In genomic region chr6:35864218-35864617, GRCm38 (mm10) we compare ENCODE assay signal across 21 mouse cellular contexts.
"Had no signal": no experiment of that assay in that cellular context is flagged by ENCODE, and none has a peak within 500 bp of the region (broad histone marks: within the 10 kb centered on the region; RNA-seq: fewer than 3 reads in every experiment).

No protein-coding gene starts in this region.

- H3K9me3 ChIP-seq: heart, embryonic 10.5 days; heart, embryonic 12.5 days; hindbrain, embryonic 13.5 days; hindbrain, embryonic 15.5 days; limb, embryonic 10.5 days; limb, embryonic 12.5 days; liver, embryonic 13.5 days had no signal

- H3K4me1 ChIP-seq: heart, embryonic 10.5 days; heart, embryonic 12.5 days; hindbrain, embryonic 15.5 days; limb, embryonic 10.5 days; limb, embryonic 12.5 days; liver, embryonic 13.5 days had no signal

- H3K4me3 ChIP-seq: heart, embryonic 10.5 days; heart, embryonic 12.5 days; hindbrain, embryonic 13.5 days; hindbrain, embryonic 15.5 days; layer of hippocampus, adult 2 months; left cerebral cortex, adult 2 months; limb, embryonic 10.5 days; limb, embryonic 12.5 days; liver, embryonic 13.5 days had no signal

- H3K9ac ChIP-seq: heart, embryonic 12.5 days; hindbrain, embryonic 13.5 days; hindbrain, embryonic 15.5 days; limb, embryonic 12.5 days; liver, embryonic 13.5 days had no signal

- H3K27me3 ChIP-seq: heart, embryonic 12.5 days; hindbrain, embryonic 13.5 days; hindbrain, embryonic 15.5 days; limb, embryonic 12.5 days; liver, embryonic 13.5 days had no signal

- H3K4me2 ChIP-seq: heart, embryonic 12.5 days; hindbrain, embryonic 13.5 days; hindbrain, embryonic 15.5 days; limb, embryonic 12.5 days; liver, embryonic 11.5 days; liver, embryonic 13.5 days had no signal

- H3K36me3 ChIP-seq: heart, embryonic 10.5 days; heart, embryonic 12.5 days; hindbrain, embryonic 13.5 days; hindbrain, embryonic 15.5 days; limb, embryonic 10.5 days; limb, embryonic 12.5 days; liver, embryonic 13.5 days had no signal

- ATAC-seq: hindbrain, postnatal 0 days had no signal

- DNase-seq: gastrocnemius, postnatal 14 days; gastrocnemius, postnatal 36 days; heart, adult 18-20 months; heart, postnatal 10 days; kidney, adult 18-20 months; kidney, adult 8-10 months; kidney, postnatal 10 days; kidney, postnatal 25 days; kidney, postnatal 4 days; liver; liver, embryonic 13.5 days had no signal

- H3K27ac ChIP-seq: heart, embryonic 10.5 days; hindbrain, embryonic 13.5 days; hindbrain, embryonic 15.5 days; hindbrain, postnatal 0 days; layer of hippocampus, adult 2 months; left cerebral cortex, adult 2 months; limb, embryonic 10.5 days; limb, embryonic 12.5 days; liver, embryonic 13.5 days had no signal
